Mouse (Mus musculus) layer of hippocampus, adult 11-12 months (tissue): Measurements from ENCODE around the gene Smarca4.
A peak's percentile ranks its signal among the peaks of the same experiment; 100 is the strongest.

Experiments
- DNase-seq: peaks from one replicate; pipeline ENCODE4 v3.0.0; 2022; ENCODE audit warnings: low spot score

The Smarca4 gene

DNA sequence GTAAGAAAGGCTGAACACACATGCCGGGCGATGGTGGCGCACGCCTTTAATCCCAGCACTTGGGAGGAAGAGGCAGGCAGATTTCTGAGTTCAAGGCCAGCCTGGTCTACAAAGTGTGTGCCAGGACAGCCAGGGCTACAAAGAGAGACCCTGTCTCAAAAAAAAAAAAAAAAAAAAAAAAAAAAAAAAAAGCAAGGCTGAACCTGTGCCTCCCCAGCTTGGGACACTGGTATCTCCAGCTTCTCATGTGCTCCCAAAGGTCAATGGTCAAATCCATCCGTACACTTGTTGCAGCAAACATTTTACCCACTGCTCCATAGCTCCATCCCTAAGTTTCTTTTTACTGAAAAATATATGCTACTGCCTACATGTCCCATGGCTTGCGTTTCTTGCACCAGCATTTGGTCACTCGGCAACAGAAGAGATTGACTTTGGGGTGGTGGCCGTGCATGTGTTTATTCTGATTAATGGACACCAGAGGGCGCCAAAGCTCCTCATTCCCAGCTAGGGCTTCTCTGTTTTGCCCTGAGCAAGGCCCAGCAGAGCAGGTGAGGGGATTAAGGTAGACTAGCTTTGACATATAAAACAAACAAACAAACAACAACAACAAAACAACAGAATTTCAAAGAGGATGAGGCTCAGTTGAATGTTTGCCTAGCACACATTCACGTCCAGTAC lies 14.1 kb upstream of the Smarca4 start:
- peak; percentile 73 for DNase-seq

DNA sequence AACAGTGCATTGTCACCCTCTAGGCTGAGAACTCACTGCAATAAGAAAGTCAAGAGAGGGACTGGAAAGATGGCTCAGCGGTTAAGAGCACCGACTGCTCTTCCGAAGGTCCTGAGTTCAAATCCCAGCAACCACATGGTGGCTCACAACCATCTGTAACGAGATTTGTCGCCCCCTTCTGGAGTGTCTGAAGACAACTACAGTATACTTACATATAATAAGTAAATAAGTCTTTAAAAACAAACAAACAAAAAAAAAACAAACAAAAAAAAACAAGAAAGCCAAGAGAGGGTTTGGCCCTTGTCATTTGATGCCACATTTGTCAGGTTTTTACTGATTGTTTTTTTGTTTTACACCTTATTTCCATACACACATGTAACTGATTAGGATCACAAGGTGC lies 11.8 kb upstream of the Smarca4 start:
- no peak for DNase-seq

DNA sequence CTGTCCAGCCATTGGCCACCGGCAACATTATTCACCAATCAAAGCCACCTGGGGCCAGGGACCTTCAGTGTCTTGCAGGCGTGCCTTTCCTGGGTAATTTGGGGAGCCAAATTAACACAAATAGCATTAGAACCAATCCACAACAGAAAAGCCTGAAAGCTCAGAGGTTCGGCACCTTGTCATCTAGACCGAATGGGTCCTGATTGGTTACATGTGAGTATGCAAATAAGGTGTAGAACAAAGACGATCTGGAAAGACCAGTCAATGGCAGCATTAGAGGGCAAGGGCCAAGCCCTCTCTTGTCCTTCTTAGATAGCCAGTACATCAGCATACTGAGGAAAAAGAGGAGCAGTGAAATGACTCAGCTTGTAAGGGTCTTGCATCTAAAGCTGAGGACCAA lies 10.1 kb upstream of the Smarca4 start:
- DNase-seq: no peak

DNA sequence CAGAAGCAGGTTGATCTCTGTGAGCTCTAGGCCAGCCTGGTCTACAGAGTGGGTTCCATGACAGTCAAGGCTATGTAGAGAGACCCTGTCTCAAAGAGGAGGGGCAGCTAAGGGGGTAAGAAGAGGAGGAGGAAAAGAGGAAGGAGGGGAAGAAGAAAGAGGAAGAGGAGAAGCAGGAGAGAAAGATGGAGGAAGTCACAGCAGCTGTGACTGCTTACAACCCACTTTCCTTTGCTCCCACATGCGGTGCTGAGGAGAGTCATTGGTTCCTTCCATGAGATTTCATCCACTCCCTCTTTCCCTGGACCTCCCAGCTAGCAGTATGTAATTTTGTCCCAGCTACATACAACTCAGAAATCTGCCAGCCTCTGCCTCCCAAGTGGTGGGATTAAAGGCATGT lies 9.3 kb upstream of the Smarca4 start:
- no peak for DNase-seq

DNA sequence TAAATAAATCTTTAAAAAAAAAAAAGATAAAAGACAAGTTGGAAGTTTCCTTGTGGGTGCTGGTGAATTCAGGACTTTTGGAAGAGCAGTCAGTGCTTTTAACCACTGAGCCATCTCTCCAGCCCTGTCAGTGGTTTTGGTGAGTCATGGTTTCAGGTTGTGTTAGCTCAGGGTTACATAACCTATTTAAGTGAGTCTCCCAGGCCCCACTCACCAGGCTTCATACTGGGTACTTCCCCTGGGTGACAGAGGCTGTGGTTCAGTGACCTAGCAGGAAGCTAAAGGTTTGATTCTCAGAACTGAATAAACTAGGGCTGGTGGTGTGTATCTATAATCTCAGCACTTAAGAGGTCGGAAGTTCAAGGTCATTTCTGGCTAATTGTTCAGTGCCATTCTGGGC lies 6.1 kb upstream of the Smarca4 start:
- DNase-seq: no peak

DNA sequence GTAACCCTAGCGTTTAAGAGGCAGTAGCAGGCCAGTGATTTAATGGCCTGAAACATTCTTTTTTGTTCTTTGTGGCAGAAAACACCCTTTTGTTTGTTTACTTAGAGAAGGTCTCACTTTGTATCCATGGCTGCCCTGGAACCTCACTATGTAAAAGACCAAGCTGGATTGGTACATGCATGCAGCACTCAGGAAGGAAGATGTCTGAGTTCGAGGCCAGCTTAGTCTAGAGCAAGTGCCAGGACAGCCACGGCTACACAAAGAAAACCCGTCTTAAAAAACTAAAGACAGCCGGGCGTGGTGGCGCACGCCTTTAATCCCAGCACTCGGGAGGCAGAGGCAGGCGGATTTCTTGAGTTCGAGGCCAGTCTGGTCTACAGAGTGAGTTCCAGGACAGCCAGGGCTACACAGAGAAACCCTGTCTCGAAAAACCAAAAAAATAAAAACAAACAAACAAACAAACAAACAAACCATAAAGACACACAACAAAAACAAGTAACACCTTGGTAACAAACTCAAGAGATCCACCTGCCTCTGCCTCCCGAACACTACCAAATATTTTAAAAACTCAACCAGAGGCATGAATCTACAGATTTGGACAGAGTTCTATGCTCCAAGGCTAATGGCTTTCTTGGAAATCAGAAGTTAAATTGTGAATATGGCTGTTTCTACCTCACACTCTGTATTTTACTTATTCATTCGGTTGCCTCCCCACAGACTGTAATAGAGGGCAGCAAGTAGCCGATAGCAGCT lies 929 bp upstream of the Smarca4 start:
- DNase-seq: no peak

DNA sequence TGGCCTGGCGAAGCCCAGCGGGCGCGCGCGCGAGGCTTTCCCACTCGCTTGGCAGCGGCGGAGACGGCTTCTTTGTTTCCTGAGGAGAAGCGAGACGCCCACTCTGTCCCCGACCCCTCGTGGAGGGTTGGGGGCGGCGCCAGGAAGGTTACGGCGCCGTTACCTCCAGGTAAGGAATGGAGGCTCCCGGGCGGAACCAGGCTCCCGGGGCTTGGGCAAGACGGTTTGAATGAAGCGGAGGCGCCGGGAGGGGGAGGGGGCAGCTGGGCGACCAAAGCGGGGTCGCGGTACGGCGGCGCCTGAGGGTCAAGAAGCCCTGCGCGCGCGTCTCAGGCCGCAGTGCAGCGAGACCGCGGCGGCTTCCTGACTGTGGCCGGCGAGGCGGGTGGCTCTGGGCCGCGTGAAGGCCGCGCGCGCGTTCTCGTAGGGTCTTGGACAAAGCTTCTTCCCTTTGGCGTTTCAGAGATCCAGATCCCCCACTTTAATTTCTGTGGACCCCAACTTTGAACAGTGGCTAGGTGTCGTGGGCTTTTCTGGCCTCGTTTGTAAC lies 338 bp downstream of the Smarca4 start:
- peak; percentile 88 for DNase-seq

DNA sequence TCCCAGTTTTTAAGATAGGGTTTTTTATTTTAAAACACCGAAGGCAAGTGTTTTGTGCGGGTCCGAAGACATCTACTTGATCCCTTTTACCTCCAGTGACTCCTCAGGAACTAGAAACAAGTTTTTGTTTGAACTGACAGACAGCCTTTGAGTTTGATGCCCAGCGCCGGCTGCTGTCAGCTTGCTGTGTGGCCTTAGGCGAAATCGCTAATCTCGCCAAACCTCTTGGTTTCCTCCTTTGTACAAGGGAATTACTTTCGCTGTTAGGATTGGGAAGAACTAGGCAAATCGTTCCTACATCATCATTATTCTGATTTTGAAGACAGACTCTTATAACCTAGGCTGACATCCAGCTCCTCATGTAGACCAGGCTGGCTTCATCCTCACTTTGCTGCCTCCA lies 1.1 kb downstream of the Smarca4 start:
- DNase-seq: no peak

DNA sequence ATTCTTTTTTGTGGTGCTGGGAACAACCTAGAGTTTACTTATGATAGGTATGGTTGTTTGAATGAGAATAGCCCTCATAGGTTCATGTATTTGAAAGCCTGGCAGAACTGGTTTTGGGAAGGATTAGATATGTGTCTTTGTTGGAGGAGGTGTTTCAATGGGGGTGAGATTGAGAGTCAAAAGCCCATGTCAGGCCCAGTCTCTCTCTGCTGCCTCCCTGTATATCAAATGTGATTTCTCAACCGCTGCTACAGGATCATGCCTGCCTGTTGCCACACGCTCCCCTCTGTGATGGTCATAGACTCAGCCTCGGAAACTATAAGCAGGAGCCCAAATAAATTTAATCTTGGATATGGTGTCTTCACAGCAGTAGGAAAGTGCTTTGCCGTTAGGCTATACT lies 4.3 kb downstream of the Smarca4 start:
- DNase-seq: no peak

DNA sequence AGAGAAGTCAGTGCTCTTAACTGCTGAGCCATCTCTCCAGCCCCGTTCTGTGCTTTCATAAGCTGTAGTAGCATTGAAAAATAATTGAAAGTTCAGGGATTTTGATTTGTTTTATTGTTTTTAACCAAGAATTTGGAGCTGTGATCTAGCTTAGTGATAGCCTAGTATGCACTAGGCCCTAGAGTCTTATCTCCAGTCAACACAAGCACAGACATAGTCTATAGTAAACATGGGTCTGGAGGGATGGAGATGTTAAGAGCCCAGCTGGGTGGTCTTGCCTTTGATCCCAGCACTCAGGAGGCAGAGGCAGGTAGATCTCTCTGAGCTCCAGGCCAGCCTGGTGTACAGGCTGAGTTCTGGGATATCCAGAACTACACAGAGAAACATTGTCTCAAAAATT lies 6.7 kb downstream of the Smarca4 start:
- no peak for DNase-seq

DNA sequence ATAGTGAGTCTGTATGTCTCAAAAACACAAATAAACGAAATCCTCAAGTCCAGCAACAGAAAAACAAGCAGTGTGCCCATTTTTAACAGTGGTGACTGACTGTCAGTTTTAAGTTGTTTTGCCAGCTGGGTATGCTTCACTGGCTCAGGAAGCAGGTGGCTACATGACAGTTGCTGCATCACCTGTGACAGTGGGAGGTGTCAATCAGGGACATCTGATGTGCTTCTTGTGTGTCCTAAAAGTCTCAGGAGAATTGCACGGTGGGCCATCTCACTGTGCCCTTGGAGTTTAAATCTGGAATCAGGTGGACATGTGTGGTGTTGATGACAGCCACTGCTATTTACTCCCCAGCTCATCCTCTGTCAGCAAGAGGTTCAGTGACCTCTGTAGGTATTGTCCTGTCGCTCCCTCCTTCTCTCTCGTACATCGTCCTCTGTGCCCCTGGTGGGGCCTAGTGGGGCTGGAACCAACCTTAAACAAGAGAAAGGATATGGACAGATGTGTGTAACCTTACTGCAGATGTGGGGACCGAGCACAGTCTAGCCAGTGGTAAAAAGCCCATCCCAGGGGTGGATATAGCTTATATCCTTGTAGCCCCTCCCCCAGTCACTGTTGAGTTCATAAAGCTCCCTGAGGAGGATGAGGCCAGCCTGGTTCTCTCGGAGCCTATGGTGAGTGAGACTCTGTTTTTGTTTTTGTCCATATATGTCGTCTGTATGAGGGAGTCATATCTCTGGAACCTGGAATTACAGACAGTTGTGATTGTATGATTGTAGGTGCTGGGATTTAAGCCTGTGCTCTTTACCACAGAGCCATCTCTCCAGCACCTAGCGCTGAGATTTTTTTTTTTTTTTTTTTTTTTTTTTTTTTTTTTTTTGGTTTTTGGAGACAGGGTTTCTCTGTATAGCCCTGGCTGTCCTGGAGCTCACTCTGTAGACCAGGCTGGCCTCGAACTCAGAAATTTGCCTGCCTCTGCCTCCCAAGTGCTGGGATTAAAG lies 9.7 kb downstream of the Smarca4 start:
- DNase-seq: no peak

DNA sequence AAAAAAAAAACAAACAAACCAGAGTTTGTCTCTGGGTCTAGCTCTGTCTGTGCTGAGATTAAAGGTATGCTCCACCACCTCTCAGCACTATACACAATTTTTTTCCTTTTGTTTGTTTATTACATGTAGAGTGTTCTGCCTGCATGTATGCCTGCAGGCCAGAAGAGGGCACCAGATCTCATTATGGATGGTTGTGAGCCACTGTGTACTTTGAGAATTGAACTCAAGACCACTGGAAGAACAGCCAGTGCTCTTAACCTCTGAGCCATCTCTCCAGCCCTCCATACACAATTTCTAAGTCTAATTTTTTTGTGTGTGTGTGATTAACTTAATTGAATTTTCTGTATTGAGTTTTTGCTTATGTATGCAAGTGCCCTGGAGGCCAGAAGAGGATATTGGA lies 10.6 kb downstream of the Smarca4 start:
- DNase-seq: no peak

DNA sequence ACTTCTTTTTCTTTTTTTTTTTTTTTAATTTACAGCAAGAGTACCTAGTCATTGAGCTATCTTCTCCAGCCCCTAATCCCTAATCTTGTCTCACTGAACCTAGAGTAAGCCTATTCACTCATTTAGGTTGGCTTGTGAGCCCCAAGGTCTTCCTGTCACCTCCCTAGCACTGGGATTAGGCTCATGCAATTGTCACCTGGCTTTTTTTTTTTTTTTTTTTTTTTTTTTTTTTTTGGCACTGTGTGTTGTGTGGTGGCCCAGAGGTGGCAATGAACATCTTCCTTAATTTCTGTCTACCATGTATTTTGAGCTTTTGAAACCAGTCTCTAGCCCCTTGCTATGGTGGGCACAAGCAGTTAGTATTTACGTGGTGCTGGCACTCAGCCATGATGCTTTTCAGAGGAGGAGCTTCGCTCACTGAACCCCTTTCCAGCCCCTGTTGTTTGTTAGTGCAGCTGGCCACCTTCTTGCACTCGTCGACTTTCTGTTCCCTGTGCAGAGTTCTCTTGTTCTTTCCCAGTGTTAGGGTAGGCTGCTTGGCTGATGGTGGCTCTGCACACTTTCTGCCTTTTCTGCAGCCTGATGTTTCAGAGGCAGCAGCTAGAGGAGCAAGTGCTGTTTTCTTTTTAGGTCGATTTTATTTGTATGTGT lies 11.3 kb downstream of the Smarca4 start:
- DNase-seq: no peak

DNA sequence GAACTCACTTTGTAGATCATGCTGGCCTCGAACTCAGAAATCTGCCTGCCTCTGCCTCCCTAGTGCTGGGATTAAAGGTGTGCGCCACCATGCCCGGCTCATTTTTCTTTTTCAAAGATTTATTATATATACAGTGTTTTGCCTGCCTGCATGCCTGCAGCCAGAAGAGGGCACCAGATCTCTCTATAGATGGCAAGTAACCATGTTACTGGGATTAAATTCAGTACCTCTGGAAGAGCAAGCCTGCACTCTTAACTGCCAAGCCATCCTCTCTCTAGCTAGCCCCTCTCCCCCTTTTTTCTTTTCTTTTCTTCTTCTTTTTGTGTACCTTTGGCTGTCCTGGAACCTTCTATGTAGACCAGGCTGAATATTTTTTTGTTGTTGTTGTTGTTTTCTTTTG lies 14.7 kb downstream of the Smarca4 start:
- peak; percentile 67 for DNase-seq

DNA sequence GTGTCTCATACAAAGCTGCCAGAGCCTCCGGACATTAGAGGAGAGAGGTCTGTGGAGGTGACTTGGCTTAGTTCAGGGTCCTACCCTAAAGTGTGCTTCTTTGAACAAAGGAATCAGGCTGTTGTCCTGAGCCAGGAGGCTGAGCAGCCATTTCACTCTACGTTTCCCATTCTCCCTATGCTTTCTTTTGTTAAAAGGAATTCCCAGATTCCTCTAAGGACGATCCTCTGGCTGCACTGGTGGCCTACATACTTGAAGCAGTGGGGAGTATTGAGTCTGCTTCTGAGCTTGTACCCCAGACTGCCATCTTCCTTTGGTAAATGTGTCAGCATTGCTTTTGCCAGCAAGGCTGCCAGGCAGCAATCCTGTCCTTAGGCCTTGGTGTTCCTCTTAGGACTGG lies 17.1 kb downstream of the Smarca4 start:
- no peak for DNase-seq

DNA sequence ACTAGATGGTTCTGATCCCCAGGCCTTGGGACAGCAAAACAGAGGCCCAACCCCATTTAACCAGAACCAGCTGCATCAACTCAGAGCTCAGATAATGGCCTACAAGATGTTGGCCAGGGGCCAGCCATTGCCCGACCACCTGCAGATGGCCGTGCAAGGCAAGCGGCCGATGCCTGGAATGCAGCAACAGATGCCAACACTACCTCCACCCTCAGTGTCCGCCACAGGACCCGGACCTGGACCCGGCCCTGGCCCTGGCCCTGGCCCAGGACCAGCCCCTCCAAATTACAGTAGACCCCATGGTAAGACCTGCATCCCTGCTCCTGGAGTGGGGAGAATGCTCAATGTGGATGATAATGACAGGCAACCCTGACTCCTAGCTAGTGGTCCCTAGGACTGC lies 19.7 kb downstream of the Smarca4 start:
- no peak for DNase-seq

DNA sequence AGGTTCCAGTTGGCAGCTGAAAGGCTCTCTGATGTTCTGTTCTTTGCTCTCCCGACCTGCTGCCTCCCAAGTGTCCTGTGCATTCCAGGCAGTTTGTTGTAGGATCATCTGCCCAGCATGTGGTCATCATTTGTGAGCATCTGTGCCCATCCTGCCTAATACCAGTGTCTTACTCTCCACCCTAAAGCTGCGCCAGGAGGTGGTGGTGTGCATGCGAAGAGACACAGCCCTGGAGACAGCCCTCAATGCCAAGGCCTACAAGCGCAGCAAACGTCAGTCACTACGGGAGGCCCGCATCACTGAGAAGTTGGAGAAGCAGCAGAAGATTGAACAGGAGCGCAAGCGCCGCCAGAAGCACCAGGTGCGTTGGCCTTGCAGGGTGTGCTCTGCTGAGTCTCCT lies 23.1 kb downstream of the Smarca4 start:
- no peak for DNase-seq

DNA sequence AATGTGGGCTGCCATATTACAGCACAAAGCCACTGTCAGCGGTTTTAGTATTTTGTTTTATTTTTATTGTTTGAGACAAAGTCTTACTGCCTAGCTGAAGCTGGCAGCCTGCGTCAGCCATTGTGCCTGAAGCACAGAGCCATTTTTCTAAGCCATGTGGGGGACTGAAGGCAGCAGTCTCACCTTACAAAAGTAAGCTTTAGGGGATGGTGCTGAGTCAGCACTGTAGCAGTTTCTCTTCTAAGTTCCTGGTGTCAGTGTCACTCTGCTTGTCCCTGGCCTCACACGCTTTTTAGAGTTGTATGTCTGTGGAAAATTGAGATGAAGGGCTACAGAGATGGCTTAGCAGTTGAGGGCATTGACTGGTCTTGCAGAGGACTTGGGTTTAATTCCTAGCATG lies 30.4 kb downstream of the Smarca4 start:
- no peak for DNase-seq

DNA sequence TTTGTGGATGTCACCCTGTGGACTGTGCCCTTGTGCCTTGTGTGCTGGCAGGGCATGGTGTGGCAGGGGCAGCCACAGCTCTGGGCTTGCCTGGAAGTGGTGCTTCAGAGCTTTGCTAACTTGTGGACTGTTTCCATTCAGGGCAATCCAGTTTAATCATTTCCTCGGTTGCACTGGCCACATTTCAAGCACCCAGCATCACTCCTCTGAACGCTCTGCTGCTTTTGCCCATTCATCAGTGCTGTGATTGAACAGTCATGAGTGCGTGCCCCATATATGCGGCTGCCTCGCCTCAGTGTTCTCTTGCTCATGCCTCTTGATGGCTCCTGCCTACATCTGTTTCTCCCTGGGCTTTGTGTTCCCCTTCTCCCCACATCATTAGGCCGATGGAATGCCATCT lies 31.8 kb downstream of the Smarca4 start:
- DNase-seq: no peak

DNA sequence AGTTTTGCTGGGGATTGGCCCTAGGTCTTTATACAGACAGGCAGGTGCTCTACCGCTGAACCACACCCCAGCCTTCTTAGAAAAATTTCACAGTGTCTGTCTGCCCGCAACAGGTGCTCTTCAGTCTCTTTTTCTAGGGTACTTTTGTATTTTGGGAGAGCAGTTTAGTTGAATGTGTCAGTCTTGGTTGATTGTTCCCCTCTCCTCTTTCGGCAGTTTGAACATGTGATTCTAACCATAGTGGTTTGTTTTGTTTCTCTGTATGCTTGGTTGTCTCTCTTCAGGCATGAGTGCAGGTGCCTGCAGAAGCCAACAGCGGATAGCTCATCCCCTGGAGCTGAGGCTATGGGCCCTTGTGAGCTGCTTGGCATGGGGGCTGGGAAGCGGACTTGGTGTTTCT lies 36.3 kb downstream of the Smarca4 start:
- no peak for DNase-seq

DNA sequence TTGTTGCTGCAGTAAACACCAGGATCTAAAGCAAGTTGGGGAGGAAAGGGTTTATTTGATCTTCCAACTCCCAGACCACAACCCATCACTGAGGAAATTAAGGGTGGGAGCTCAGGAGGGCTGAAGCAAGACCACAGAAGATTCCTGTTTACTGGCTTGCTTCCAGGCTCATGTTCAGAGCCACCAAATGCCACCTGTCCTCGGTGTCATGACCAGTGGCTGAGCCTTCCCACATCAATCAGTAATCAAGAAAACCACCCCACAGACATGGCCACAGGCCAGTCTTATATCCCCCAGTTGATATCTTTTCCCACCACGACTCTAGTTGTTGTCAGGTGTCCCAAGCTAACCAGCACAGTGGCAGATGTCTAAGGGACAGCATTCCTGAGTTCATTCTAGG lies 37.3 kb downstream of the Smarca4 start:
- no peak for DNase-seq

DNA sequence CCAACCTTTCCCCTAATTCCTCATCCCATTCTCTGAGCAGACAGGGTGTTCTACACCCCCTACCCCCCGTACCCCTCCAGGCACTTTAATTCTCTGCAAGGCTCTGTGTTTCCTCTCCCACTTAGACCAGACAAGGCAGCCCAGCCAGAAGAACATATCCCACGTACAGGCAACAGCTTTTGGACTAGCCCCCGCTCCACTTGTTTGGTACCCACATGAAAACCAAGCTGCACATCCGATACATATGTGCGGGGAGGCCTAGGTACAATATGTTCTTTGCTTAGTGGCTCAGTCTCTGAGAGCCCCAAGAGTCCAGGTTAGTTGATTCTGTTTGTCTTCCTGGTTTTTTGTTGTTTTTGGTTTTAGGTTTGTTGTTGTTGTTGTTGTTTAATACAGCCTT lies 46.1 kb downstream of the Smarca4 start:
- peak; percentile 53 for DNase-seq
